Mouse (Mus musculus): ENCODE measurements around the gene Heatr5a.

The Heatr5a gene

GRCm38 (mm10) chr12:51971070-51971664 is at the start of gene Heatr5a:
Gene Heatr5a, minus strand, starts transcription at chr12:51971321.
- peak; percentile 58 to 84 for DNase-seq (ENCODE audit: low spot score in 2 of 2)

GRCm38 (mm10) chr12:52014494-52015029 is 43.4 kb upstream of the Heatr5a start:
- DNase-seq (ENCODE audit: low spot score in 2 of 2): no peak

GRCm38 (mm10) chr12:52014044-52014443 is 42.9 kb upstream of the Heatr5a start:
- no peak for DNase-seq (ENCODE audit: low spot score in 2 of 2)

- no peak for DNase-seq (ENCODE audit: low spot score in 2 of 2)
These were observed 42.2 kb upstream of the Heatr5a start for GRCm38 (mm10) chr12:52013274-52013673.

GRCm38 (mm10) chr12:52012159-52012558 is 41.0 kb upstream of the Heatr5a start:
- no peak for DNase-seq (ENCODE audit: low spot score in 2 of 2)

- no peak for DNase-seq (ENCODE audit: low spot score in 2 of 2)
These were observed 39.5 kb upstream of the Heatr5a start for GRCm38 (mm10) chr12:52010630-52010961.

GRCm38 (mm10) chr12:52009928-52010629 is 39.0 kb upstream of the Heatr5a start:
- no peak for DNase-seq (ENCODE audit: low spot score in 2 of 2)

DNA sequence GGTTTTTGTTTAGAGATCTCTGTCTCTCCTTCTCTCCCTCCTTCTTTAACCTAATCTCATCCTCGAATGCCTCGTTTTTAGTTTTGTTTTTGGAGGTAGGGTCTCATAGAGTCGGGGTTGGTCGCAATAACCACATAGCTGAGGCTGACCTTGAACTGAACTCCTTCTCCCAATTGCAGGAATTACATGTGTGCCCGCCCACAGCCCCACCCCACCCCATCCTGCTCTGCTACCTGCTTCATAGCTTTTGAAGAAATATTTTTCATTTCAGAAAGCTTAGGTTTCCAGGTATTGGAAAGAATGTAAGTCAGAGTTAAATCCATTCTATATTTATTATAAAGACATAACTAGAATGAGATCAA is 35.5 kb upstream of the Heatr5a start:
- DNase-seq (ENCODE audit: low spot score in 2 of 2): no peak

DNA sequence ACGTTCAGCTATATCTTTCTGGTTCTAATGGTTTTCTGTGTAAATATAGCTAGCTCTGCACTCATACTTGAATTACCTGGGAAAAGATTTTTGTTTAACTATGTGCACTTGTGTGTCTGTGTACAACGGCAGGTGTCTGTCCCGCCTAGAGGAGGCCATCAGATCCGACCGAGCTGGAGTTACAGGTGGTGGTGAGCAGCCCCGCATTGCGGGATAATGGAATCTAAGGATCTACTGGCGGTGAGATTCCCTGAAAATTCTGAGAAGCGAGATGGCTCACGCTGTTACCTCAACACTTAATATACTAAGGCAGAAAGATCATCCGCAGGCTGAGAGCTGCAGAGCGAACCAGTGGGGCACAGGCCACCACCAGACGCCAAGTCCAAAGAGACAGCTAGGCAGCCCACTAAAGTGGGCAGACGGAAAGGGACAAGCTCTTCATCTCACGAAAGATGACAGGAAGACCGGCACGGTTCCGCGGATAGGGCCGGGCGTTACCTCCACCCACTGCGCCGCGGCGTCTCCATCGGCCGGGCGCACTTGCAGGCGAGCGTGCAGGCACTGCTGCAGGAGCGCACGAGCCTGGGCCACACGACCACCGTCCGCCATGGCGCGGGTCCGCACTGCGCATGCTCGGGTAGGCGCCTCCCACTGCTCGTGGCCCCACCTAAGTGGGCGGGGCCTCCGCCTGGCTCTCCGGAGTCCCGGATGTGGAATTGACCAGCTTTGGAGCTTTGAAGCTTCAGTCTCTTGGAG is 34.9 kb upstream of the Heatr5a start, which contains the start of gene Dtd2:
TSS of gene Dtd2 (minus strand) at position 625 of the 756 bp plus-strand sequence.
- DNase-seq (ENCODE audit: low spot score in 2 of 2): peak; percentile 94 to 97

- DNase-seq (ENCODE audit: low spot score in 2 of 2): no peak
These were observed 31.6 kb upstream of the Heatr5a start for GRCm38 (mm10) chr12:52002746-52003145.

DNA sequence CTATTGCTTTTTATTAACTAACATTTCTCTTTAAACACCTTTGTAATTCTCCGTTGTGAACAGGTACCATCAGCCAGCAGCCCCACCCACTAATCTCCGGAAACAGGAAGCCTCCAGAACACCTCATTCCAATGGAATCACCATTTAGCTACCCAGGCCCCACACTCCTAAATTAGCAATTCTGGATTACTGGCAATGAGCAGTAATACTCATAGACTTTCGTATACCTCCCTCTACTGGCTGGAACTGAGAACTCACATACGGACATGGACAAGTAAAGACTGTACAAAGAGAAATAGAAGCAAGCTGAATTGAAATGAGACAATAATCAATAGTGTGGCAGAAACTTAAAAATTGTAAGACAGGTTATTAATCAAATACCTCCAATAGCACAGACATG is 30.4 kb upstream of the Heatr5a start:
- DNase-seq (ENCODE audit: low spot score in 2 of 2): peak in 1 of 2 experiments; percentile 58

DNA sequence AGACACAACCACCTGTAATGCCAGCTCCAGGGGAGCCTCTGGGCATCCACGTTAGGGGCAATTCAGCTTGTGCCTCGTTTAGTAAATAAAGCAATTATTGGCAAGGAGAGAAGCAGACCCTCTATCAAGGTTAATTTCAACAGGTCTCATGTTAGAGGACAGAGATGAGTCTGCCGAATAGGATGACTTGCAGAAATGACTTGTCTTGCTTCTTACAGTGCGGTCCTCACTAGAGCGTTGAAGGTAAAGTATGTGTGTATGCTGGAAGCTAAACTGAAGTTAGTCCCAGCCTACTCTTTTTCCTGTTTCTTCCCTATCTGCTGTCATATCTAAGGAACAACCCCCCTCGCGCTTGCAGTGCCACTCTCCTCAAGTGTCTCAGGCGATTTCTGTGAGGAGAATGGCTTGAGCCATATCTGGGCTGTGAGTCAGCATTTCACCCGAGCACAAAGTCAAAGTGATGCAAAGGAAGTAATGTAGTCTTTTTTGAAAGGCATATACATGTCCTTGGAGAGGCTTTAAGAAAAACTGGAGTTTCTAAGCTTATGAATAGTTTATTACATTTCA is 27.3 kb upstream of the Heatr5a start:
- no peak for DNase-seq (ENCODE audit: low spot score in 2 of 2)

- DNase-seq (ENCODE audit: low spot score in 2 of 2): no peak
These were observed 24.8 kb upstream of the Heatr5a start for GRCm38 (mm10) chr12:51995738-51996536.

DNA sequence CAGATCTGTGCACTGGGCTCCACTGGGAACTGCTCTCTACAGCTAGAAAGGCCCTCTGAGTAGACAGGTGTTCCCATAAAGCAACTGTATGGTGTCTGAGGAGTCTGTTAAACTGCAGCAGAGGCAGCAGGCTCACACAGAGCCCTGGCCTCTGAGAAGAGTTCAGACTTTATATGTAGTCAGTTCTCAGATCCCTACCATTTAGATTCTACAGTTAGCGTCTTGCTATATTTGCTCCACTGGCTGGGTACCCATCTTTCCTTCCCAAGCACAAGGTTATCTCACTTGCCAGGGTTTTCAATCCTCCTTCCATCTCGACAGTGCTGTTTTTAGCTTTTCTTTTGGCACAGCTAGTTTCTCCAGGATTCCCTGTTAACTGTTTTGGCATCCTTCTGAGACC is 19.5 kb upstream of the Heatr5a start:
- no peak for DNase-seq (ENCODE audit: low spot score in 2 of 2)

DNA sequence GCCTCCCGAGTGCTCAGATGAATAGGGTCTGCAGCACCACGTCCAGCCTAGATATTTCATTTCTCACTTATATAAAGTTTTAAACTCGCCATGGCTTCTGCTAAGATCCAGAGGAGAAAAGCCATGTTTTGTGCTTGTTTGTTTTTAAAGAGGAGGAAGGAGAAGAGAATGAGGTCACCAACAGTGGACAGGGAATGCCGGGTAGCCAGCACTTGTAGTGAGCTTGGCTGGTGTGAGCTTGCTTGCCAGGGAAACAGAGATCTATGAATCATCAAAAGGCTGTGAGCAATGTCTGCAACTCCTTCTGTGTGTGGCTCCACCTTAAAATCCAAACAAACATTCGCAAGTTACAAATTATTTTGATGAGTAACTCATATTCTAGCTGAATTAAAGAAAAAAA is 17.4 kb upstream of the Heatr5a start:
- DNase-seq (ENCODE audit: low spot score in 2 of 2): no peak

DNA sequence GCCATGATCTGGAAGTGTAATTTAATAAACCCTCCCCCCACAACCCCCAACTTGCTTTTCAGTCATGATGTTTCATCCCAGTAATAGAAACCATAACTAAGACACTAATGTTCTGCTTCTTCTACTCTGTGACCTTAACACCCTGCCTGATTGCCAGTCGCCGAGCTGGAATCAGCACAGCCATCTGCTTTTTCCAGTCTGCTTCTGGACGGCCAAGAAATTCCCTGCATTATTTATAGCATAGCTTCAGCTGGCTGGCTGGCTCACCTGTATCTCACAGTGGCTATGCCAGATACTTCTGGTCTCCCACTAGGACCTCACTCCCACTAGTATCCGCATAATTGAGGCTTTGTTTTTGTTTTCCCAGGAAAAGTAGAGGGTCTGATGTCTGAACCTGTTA is 14.7 kb upstream of the Heatr5a start:
- DNase-seq (ENCODE audit: low spot score in 2 of 2): no peak

- DNase-seq (ENCODE audit: low spot score in 2 of 2): no peak
These were observed 14.1 kb upstream of the Heatr5a start for GRCm38 (mm10) chr12:51985163-51985748.

DNA sequence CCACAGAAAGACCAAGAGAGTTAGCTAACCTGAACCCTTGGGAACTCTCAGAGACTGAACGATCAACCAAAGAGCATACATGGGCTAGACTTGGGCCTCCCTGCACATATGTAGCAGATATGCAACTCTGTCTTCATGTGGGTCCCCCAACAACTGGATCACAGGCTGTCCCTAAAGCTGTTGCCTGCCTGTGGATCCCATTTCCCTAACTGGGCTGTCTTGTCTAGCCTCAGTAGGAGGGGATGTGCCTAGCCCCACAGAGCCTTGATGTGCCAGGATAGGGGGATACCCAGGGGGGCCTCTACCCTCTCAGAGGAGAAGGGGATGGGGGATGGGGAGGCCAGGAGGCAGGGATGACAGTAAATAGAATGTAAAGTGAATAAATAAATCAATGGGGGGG is 12.5 kb upstream of the Heatr5a start:
- no peak for DNase-seq (ENCODE audit: low spot score in 2 of 2)

- no peak for DNase-seq (ENCODE audit: low spot score in 2 of 2)
These were observed 5.4 kb upstream of the Heatr5a start for GRCm38 (mm10) chr12:51976531-51976930.

- DNase-seq (ENCODE audit: low spot score in 2 of 2): no peak
These were observed 3.3 kb upstream of the Heatr5a start for GRCm38 (mm10) chr12:51974381-51974780.
